Mouse (Mus musculus) kidney, adult 2 months (tissue): ENCODE measurements at regions not wholly inside any gene's neighbourhood (a gene's known extent, or its start where the extent isn't known, plus 50 kb on each side); places are given as distances from the start of the nearest gene placed in this dataset.

Experiments used
- CTCF ChIP-seq: fragments of 200-500 bp; conservative IDR thresholded peaks from 2 replicates; pipeline ENCODE4 v1.5.1; 2011; ENCODE audit warnings: low read depth, mild to moderate bottlenecking, control low read depth, low read length, moderate library complexity, mixed read lengths; ENCODE audit not compliant: insufficient read depth, insufficient read length
- POLR2A ChIP-seq: fragments of 200-500 bp; IDR thresholded peaks from one replicate; pipeline ENCODE4 v1.6.1; 2011; ENCODE audit warnings: low read depth, low read length, control low read depth

GRCm38 (mm10) chr12:106378303-106379075 lies 368.5 kb downstream of the Vrk1 start:
- no peak for TF ChIP-seq CTCF
- TF ChIP-seq POLR2A: no peak
